14 mouse cellular contexts compared by ENCODE assay signal in genomic region chr1:77109861-77110785, GRCm38 (mm10).
DNase-seq lines count a peak whose midpoint lies in the region; ATAC-seq and TF ChIP-seq lines count a peak whose summit lies in the region.
"Had no signal": no experiment of that assay in that cellular context is flagged by ENCODE, and none has a peak within 500 bp of the region (broad histone marks: within the 10 kb centered on the region; RNA-seq: fewer than 3 reads in every experiment).

No protein-coding gene starts in this region.

- no peaks in the 10 kb centered on the region for H3K36me3 ChIP-seq in forebrain, postnatal 0 days (ENCODE audit: insufficient read depth)
- H3K36me3 ChIP-seq: G1E; liver, embryonic 13.5 days; midbrain, embryonic 12.5 days had no signal

- H3K9ac ChIP-seq in forebrain, postnatal 0 days, result no peak overlapping the region
- H3K9ac ChIP-seq: liver, embryonic 13.5 days; midbrain, embryonic 12.5 days had no signal

- peak; percentile 41 to 47 for DNase-seq in frontal cortex, adult 2 months (ENCODE audit: extremely low spot score in 1 of 2, low spot score in 1 of 2)
- no peak for DNase-seq in frontal cortex, postnatal 10 days (ENCODE audit: low spot score in 2 of 2)
- DNase-seq in Muller cell, postnatal 12 days (ENCODE audit: inconsistent ontology term), result peak; percentile 67
- peak; percentile 34 for DNase-seq in forebrain, postnatal 0 days
- peak; percentile 9 to 47 for DNase-seq in left cerebral cortex, postnatal 14 days (ENCODE audit: low spot score in 2 of 2)
- DNase-seq in urinary bladder, postnatal 25 days (ENCODE audit: low spot score), result no peak
- no peak for DNase-seq in cerebellum, adult 8-10 months
- no peak for DNase-seq in lung, postnatal 25 days (ENCODE audit: low spot score)
- DNase-seq: cerebellum, adult 2 months; heart, adult 11 months; liver, embryonic 13.5 days; lung, postnatal 14 days had no signal

- 56% methylated on average over 6 of the region's 6 CpGs for WGBS in forebrain, postnatal 0 days

- no peaks in the 10 kb centered on the region for H3K9me3 ChIP-seq in forebrain, postnatal 0 days (ENCODE audit: low read length)
- H3K9me3 ChIP-seq: liver, embryonic 13.5 days; midbrain, embryonic 12.5 days had no signal

- no peak for ATAC-seq in forebrain, postnatal 0 days

- peaks cover 13% of the 10 kb centered on the region; the same call in 1 of the 2 replicates for H3K4me1 ChIP-seq in forebrain, postnatal 0 days (ENCODE audit: insufficient read depth)
- H3K4me1 ChIP-seq: liver, embryonic 13.5 days had no signal

- intact Hi-C loops in left cerebral cortex, postnatal 14 days (cut with DNase I), result no loop called here

- H3K4me3 ChIP-seq in forebrain, postnatal 0 days (ENCODE audit: low read depth, low read length), result no peak overlapping the region
- H3K4me3 ChIP-seq: liver, embryonic 13.5 days; midbrain, embryonic 12.5 days had no signal

- peak overlapping the region; percentile 40; the same call in 1 of the 2 replicates for H3K27ac ChIP-seq in forebrain, postnatal 0 days (ENCODE audit: low read depth, low read length)
- H3K27ac ChIP-seq: liver, embryonic 13.5 days; midbrain, embryonic 12.5 days had no signal

- no peak overlapping the region for H3K4me2 ChIP-seq in forebrain, postnatal 0 days (ENCODE audit: low read depth)
- H3K4me2 ChIP-seq: liver, embryonic 13.5 days; midbrain, embryonic 12.5 days had no signal

- H3K27me3 ChIP-seq in forebrain, postnatal 0 days (ENCODE audit: insufficient read depth, low read length), result no peaks in the 10 kb centered on the region
- H3K27me3 ChIP-seq: liver, embryonic 13.5 days; midbrain, embryonic 12.5 days had no signal

- no peak for TF ChIP-seq CTCF in forebrain, postnatal 0 days (IDR thresholded peaks at IDR 0.05; ENCODE audit: low read depth)

Comparison
In these comparisons a context has a peak if more than half of its experiments do, and no peak if none do; other contexts are left out.
1. DNase-seq: peak in frontal cortex, adult 2 months (2 of 2), Muller cell, postnatal 12 days (single experiment), forebrain, postnatal 0 days (single experiment) and left cerebral cortex, postnatal 14 days (2 of 2); none in frontal cortex, postnatal 10 days (0 of 2), urinary bladder, postnatal 25 days (single experiment), cerebellum, adult 8-10 months (single experiment) and lung, postnatal 25 days (single experiment).